Comparison of ENCODE assay signal across 20 mouse cellular contexts in genomic region chr11:111838996-111839395, GRCm38 (mm10).
DNase-seq lines count a peak whose midpoint lies in the region; ATAC-seq lines count a peak whose summit lies in the region.
"Had no signal": no experiment of that assay in that cellular context is flagged by ENCODE, and none has a peak within 500 bp of the region (broad histone marks: within the 10 kb centered on the region; RNA-seq: fewer than 3 reads in every experiment).

No protein-coding gene starts in this region.

- 38% methylated on average over 5 of the region's 5 CpGs for WGBS in heart, embryonic 12.5 days

- H3K9me3 ChIP-seq in heart, embryonic 12.5 days (replicated peaks) = no peaks in the 10 kb centered on the region
- H3K9me3 ChIP-seq: embryonic facial prominence, embryonic 15.5 days; forebrain, embryonic 15.5 days; hindbrain, embryonic 12.5 days; liver, embryonic 13.5 days; midbrain, embryonic 15.5 days had no signal

- H3K9ac ChIP-seq in heart, embryonic 12.5 days = no peak overlapping the region
- H3K9ac ChIP-seq: embryonic facial prominence, embryonic 15.5 days; forebrain, embryonic 15.5 days; hindbrain, embryonic 12.5 days; liver, embryonic 13.5 days; midbrain, embryonic 15.5 days had no signal

- DNase-seq in adrenal gland, adult (ENCODE audit: inconsistent age in 2 of 2, low spot score in 1 of 2) = peak; percentile 10 to 30
- no peak for DNase-seq in adrenal gland, postnatal 4 days (ENCODE audit: low spot score in 2 of 2)
- DNase-seq in heart, postnatal 10 days = peak; percentile 38 to 41
- peak; percentile 11 for DNase-seq in adrenal gland, postnatal 10 days
- peak; percentile 10 for DNase-seq in mesoderm, embryonic 11.5 days (ENCODE audit: low read depth, low spot score)
- DNase-seq: cerebellum, adult 9-10 months; kidney, postnatal 36 days; liver, embryonic 13.5 days; lung, adult 2 months; right cerebral cortex, adult 18-20 months; right cerebral cortex, postnatal 4 days; thymus, postnatal 36 days had no signal

- H3K36me3 ChIP-seq in heart, embryonic 12.5 days = no peaks in the 10 kb centered on the region
- H3K36me3 ChIP-seq: embryonic facial prominence, embryonic 15.5 days; forebrain, embryonic 15.5 days; hindbrain, embryonic 12.5 days; liver, embryonic 13.5 days; midbrain, embryonic 15.5 days had no signal

- no peaks in the 10 kb centered on the region for H3K27me3 ChIP-seq in heart, embryonic 12.5 days (replicated peaks)
- H3K27me3 ChIP-seq: forebrain, embryonic 15.5 days; liver, embryonic 13.5 days; megakaryocyte, embryonic 14.5 days had no signal

- peaks cover 11% of the 10 kb centered on the region for H3K4me1 ChIP-seq in heart, embryonic 12.5 days (replicated peaks)
- H3K4me1 ChIP-seq: embryonic facial prominence, embryonic 15.5 days; liver, embryonic 13.5 days; megakaryocyte, embryonic 14.5 days had no signal

- H3K4me2 ChIP-seq in heart, embryonic 12.5 days = no peak overlapping the region
- H3K4me2 ChIP-seq: embryonic facial prominence, embryonic 15.5 days; forebrain, embryonic 15.5 days; hindbrain, embryonic 12.5 days; liver, embryonic 13.5 days; midbrain, embryonic 15.5 days had no signal

- ATAC-seq in heart, embryonic 12.5 days (ENCODE audit: insufficient number of reproducible peaks, low FRiP score) = no peak
- ATAC-seq in monocyte, adult 5-6 weeks (replicated peaks; ENCODE audit: insufficient number of reproducible peaks, low FRiP score, low TSS enrichment, poor library complexity, severe bottlenecking) = no peak
- ATAC-seq: forebrain, embryonic 15.5 days; intestine, postnatal 0 days; midbrain, embryonic 15.5 days had no signal

- H3K4me3 ChIP-seq in heart, embryonic 12.5 days = no peak overlapping the region
- H3K4me3 ChIP-seq: embryonic facial prominence, embryonic 15.5 days; forebrain, embryonic 15.5 days; hindbrain, embryonic 12.5 days; liver, embryonic 13.5 days; megakaryocyte, embryonic 14.5 days; midbrain, embryonic 15.5 days had no signal

- intact Hi-C loops in heart, postnatal 10 days (cut with DNase I) = no loop called here

- H3K27ac ChIP-seq in heart, embryonic 12.5 days (ENCODE audit: poor library complexity, severe bottlenecking) = no peak overlapping the region; the same call in 1 of the 2 replicates
- H3K27ac ChIP-seq: embryonic facial prominence, embryonic 15.5 days; forebrain, embryonic 15.5 days; hindbrain, embryonic 12.5 days; liver, embryonic 13.5 days; midbrain, embryonic 15.5 days had no signal

Comparison
In these comparisons a context has a peak if more than half of its experiments do, and no peak if none do; other contexts are left out.
1. DNase-seq: peak in adrenal gland, adult (2 of 2), heart, postnatal 10 days (2 of 2), adrenal gland, postnatal 10 days (single experiment) and mesoderm, embryonic 11.5 days (single experiment); none in adrenal gland, postnatal 4 days (0 of 2).